Mouse (Mus musculus) induced T-regulatory cell, adult 2 months (primary cell): ENCODE data around the gene Aurka.

Experiments used
- DNase-seq: peaks from one replicate; pipeline ENCODE4 v3.0.0-alpha.2; 2012; ENCODE audit warnings: low read depth

Gene Aurka

DNA sequence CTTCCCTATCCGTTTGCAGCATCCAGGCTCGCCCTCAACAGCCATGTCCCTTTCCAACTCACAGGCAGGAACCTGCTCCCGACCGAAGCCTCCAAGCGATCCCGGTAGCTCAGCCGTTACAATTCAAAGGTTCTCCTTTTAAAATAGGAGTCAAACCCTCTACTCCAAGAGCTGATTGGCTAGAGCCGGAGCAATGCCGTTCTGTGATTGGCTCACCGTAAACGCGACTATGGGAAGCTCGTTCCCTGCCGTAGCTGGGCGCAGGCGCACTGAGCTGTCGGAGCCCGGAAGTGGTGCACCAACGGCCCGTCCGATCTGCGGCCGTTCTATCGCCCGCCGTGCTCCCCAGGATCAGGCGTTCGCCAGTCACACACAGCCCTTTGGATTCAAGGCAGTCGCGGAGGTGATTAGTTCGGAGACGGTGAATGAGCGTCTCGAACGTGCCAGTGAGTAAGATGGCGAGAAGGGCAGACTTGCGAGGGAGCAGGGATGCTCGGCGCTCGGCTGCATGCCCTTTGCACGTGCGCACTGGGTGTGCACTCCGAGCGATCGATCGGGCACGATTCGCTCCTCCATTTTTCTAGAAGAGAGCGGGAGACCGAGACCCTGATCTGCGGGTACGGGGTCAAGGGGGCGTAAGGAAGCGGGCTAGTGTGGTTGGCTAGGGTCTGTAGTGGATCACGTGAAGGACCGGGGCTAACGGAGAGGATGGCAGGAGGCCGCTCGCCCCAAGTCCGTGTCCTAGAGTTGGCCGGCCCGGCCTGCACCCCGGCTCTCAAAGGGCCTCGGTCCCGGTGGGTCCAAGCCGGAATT is at the start of gene Aurka, which contains the start of gene Cstf1:
Gene Aurka, minus strand, starts transcription at position 125 of the 813 bp plus-strand sequence.
Gene Cstf1, plus strand, starts transcription at position 271 of the 813 bp plus-strand sequence.
- DNase-seq: peak; percentile 98

GRCm38 (mm10) chr2:172418208-172418607 is 47.9 kb upstream of the Aurka start:
- no peak for DNase-seq

DNA sequence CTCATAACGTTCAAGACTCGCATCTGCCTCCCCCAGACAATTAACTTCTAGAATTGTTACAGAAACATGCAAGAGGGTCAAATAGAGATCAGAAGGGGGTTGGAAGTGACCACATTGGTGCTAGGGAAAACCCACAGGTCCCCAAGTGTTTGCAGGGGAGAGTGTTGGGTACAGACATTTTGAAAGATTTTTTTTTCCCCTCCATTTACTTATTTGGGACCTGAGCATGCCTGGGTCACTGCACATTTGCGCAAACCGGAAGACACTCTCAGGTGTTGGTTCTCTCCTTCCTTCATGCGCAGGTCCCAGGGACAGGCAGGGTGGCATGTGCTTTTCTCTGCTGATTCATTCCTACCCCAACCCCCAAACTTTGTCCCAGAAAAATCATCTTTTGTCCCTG is 46.5 kb upstream of the Aurka start:
- DNase-seq: no peak

DNA sequence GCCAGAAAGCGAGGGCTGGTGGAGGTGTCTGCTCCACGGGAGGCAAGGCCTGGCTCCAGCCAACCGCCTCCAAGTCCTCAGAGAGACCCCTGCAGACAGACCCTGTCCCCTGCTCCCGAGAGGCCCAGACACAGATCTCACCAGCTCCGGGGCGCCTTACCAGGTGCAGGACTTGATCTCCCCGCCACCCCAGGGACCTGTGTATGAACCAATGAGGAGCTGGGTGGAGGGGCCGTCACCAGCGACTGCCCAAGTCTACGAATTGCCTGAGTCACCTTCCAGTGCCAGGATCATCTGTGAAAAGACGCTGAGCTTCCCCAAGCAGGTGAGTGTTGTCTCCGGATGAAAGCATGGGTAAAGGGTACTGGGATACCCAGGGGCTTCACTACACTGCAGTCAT is 45.9 kb upstream of the Aurka start:
- DNase-seq: no peak

DNA sequence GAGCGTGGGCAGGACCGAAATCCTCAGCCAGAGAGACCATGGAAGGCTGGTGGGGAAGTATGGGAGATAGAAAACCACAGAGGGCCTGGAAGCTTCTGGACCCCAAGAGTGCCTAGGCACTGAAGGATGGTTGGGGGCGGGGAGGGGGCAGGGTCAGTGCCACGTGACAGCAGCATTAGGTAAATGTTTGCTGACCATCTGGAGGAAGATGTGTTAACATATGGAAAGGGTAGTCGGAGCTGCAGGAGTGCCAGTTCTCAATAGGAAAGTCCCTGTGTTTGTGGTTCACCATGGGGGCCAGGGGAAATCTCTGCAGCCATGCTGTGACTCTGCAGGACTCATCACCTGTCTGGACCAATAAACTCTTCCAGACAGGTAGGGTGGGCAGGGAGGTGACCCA is 43.6 kb upstream of the Aurka start:
- DNase-seq: no peak

GRCm38 (mm10) chr2:172413273-172413672 is 42.9 kb upstream of the Aurka start:
- no peak for DNase-seq

GRCm38 (mm10) chr2:172412454-172412853 is 42.1 kb upstream of the Aurka start:
- DNase-seq: no peak

- DNase-seq: no peak
These were observed 40.8 kb upstream of the Aurka start for GRCm38 (mm10) chr2:172411091-172411490.

GRCm38 (mm10) chr2:172410686-172411085 is 40.4 kb upstream of the Aurka start:
- no peak for DNase-seq

DNA sequence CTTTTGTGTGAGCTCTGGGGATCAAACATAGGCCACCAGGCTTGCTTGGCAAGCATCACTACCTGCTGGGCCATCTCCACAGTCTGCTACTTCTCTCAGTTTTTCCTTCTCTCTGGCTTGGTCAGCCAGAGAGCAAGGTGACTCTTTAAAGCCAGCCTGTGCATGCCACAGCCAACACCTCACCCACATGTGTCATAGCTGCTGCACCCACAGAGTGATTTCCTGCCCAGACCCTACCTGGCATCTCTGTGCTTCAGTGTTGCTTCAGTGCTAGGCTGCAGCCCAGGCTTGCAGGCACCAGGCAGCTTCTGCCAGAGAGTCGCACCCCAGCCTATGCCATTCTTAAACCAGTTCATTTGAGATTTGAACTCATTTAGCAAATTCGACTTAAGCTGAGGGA is 37.2 kb upstream of the Aurka start:
- peak; percentile 43 for DNase-seq

DNA sequence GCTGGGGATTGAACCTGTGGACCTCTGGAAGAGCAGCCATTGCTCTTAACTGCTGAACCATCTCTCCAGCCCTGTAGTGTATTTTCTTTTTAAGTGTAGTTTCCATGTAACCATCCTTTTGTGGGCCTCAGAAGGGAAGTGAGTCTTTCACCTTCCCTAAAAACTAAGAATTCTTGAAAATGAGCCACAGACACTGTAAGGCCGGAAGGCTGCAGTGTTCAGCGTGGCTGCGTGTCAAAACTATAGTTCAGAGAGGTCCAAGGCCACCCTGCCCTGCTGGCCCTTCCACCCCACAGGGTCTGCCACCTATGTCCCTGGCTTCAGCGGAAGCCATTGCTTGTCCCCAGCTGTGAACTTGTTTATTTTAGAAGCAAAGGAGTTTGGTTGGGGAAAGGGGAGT is 35.8 kb upstream of the Aurka start:
- no peak for DNase-seq

GRCm38 (mm10) chr2:172405011-172405410 is 34.7 kb upstream of the Aurka start:
- peak; percentile 65 for DNase-seq

DNA sequence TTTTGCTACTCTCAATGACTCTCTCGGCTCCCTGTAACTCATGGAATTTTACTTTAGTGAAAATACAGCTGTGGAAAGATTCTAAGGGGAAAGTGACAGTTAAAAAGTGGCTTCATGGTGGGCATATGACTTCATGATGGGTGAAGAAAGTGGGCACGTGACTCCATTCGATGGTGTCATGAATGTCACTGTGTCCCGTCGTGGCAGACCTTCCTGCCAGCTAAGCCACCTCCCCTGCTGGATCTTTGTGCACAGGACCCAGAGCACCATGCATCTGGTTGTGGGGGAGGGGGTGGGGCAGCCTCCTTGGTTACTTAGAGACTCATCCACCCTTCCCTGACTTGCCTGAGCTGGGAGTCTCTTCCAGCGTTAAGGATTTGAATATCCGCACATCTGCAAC is 33.9 kb upstream of the Aurka start:
- DNase-seq: peak; percentile 23

- peak; percentile 93 for DNase-seq
These were observed 30.9 kb upstream of the Aurka start for GRCm38 (mm10) chr2:172401116-172401825.

DNA sequence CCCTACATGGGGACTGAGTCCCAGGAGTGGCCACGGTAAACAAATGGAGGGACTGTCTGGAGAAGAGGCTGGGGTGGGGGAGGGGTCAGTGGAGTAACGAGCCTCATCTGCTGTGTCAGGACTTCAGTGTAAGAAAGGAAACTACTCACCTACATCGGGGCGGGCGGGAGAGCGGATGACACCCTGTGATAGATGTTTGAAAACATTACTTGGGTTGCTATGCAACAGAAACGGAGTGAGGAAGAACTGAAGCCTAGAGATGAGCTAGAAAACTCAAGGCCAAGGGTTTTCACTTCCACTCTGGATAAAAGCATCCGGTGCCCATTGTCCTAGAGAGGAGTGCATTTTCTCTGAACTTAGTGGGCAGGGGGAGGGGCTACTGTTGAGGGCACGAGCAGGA is 29.6 kb upstream of the Aurka start:
- DNase-seq: peak; percentile 97

DNA sequence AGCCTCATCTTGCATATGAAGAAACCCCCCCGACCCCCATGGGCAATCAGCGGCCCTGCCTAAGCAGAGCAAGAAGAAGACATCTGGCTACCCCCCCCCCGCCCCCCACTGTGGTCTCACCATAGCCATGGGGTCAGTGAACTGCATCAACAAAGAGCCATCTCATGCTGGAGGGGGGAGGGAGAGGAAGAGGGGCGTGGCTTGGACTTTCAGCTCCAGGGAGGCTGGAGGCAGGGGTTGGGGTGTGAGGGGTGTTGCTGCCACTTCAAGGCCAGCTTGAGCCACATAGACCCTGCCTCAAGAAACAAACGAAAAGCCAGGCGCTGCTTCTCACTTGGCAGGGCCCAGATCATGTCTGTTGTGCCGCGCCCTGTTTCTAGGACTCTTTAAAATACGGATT is 25.6 kb upstream of the Aurka start:
- no peak for DNase-seq

- DNase-seq: peak; percentile 53
These were observed 24.3 kb upstream of the Aurka start for GRCm38 (mm10) chr2:172394671-172395070.

DNA sequence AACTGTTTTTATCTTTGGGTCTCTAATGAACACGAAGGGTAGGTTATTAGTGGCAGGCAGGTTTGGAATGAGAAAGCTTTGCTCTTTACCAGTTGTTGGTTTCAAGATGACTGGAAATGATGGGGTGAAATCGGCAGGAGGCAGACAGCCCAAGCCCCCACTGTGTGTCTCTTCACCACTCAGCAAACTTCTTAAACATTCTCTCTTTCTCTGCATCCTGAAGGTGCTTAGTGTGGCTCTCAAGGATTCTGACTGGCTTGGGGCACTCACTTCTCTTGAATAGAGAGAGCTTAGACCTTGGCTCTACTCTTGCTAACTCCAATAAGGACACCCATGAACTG is 23.7 kb upstream of the Aurka start:
- no peak for DNase-seq

GRCm38 (mm10) chr2:172393391-172394051 is 23.2 kb upstream of the Aurka start, which contains the start of gene Cass4:
Gene Cass4 (plus strand): TSS chr2:172393794.
- peak; percentile 88 for DNase-seq

DNA sequence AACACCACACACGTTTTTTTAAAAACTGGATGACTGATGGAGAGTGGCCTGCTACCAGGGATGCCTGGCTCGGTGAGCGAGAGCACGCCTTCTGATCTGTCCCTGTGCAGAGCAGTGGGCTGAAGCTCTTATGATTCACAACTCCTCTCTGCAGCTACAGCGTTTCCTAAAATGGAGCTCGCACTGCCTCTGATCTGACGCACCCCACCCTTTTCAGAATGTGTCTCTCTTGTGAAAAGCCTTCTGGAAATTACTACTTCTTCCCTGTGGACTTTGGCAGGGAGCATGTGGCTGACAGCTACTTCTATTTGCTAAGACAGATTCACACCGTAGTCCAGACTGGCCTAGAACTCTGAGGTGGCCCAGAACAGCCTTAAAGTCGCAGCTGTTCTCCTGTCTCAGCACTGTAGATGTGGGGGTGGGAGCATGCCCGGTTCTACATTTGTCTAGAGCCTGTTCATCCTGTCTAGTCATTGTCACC is 21.7 kb upstream of the Aurka start:
- DNase-seq: peak; percentile 54

- peak; percentile 70 for DNase-seq
These were observed 20.0 kb upstream of the Aurka start for GRCm38 (mm10) chr2:172390341-172390740.

- DNase-seq: no peak
These were observed 14.4 kb upstream of the Aurka start for GRCm38 (mm10) chr2:172384715-172385114.

- no peak for DNase-seq
These were observed 11.6 kb upstream of the Aurka start for GRCm38 (mm10) chr2:172381898-172382297.
